ENCODE assay signal across 25 mouse cellular contexts in the genomic region with DNA sequence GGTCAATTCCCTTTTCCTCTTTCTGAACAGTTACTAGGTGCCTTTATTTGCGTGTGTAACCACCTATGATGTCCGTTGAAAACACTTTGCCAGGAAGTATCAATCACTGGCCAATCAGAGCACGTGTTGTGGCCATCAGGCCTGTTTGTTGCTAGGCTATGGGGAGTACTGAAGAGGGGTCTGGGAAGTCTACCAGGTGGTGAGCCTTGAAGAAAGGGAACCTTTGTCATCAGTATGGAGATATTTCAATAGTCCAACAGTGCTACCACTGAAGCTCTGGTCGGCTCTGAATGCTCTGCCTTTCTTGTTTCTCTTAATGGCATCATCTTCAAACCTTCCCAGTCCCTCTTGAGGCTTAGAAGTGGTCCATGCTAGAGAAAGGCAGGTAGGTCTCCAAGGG.
"Had no signal": no experiment of that assay in that cellular context is flagged by ENCODE, and none has a peak within 500 bp of the region (broad histone marks: within the 10 kb centered on the region; RNA-seq: fewer than 3 reads in every experiment).

No protein-coding gene starts in this region.

- H3K9ac ChIP-seq: embryonic facial prominence, embryonic 12.5 days; embryonic facial prominence, embryonic 13.5 days; embryonic facial prominence, embryonic 15.5 days; forebrain, embryonic 12.5 days; forebrain, embryonic 13.5 days; forebrain, embryonic 15.5 days; forebrain, postnatal 0 days had no signal

- H3K4me3 ChIP-seq: embryonic facial prominence, embryonic 10.5 days; embryonic facial prominence, embryonic 12.5 days; embryonic facial prominence, embryonic 13.5 days; embryonic facial prominence, embryonic 15.5 days; erythroblast, embryonic 14.5 days; forebrain, embryonic 10.5 days; forebrain, embryonic 12.5 days; forebrain, embryonic 13.5 days; forebrain, embryonic 15.5 days; gastrocnemius, adult 2 months; heart, adult 2 months; heart, embryonic 10.5 days had no signal

- H3K4me2 ChIP-seq: embryonic facial prominence, embryonic 12.5 days; embryonic facial prominence, embryonic 13.5 days; embryonic facial prominence, embryonic 15.5 days; forebrain, embryonic 12.5 days; forebrain, embryonic 13.5 days; forebrain, embryonic 15.5 days had no signal

- H3K27ac ChIP-seq: embryonic facial prominence, embryonic 10.5 days; embryonic facial prominence, embryonic 12.5 days; embryonic facial prominence, embryonic 13.5 days; embryonic facial prominence, embryonic 15.5 days; forebrain, embryonic 10.5 days; forebrain, embryonic 12.5 days; forebrain, embryonic 13.5 days; forebrain, embryonic 15.5 days; gastrocnemius, adult 2 months; heart, adult 2 months; heart, embryonic 10.5 days had no signal

- DNase-seq: cerebellum, postnatal 10 days; cerebellum, postnatal 14 days; cerebellum, postnatal 25 days; cerebellum, postnatal 36 days; embryo, embryonic 11 days; forebrain, postnatal 0 days; gastrocnemius, adult 2 months; gastrocnemius, postnatal 10 days; gastrocnemius, postnatal 14 days; gastrocnemius, postnatal 25 days; gastrocnemius, postnatal 36 days; heart, adult 18-20 months; heart, adult 2 months had no signal

- H3K9me3 ChIP-seq: embryonic facial prominence, embryonic 10.5 days; embryonic facial prominence, embryonic 12.5 days; embryonic facial prominence, embryonic 13.5 days; embryonic facial prominence, embryonic 15.5 days; forebrain, embryonic 10.5 days; forebrain, embryonic 12.5 days; forebrain, embryonic 13.5 days; forebrain, embryonic 15.5 days; heart, embryonic 10.5 days had no signal

- H3K36me3 ChIP-seq: embryonic facial prominence, embryonic 10.5 days; embryonic facial prominence, embryonic 12.5 days; embryonic facial prominence, embryonic 13.5 days; embryonic facial prominence, embryonic 15.5 days; forebrain, embryonic 10.5 days; forebrain, embryonic 12.5 days; forebrain, embryonic 15.5 days; heart, embryonic 10.5 days had no signal

- H3K27me3 ChIP-seq: forebrain, embryonic 15.5 days had no signal

- ATAC-seq: forebrain, embryonic 13.5 days; forebrain, embryonic 14.5 days; forebrain, embryonic 15.5 days; forebrain, embryonic 16.5 days; forebrain, postnatal 0 days had no signal
